Comparison of ENCODE assay signal across 23 mouse cellular contexts in genomic region chr13:110422434-110422833, GRCm38 (mm10).
"Had no signal": no experiment of that assay in that cellular context is flagged by ENCODE, and none has a peak within 500 bp of the region (broad histone marks: within the 10 kb centered on the region; RNA-seq: fewer than 3 reads in every experiment).

No protein-coding gene starts in this region.

- H3K9me3 ChIP-seq: forebrain, embryonic 15.5 days; heart, embryonic 13.5 days; heart, embryonic 15.5 days; hindbrain, embryonic 13.5 days; hindbrain, embryonic 15.5 days; limb, embryonic 10.5 days; limb, embryonic 12.5 days had no signal

- H3K4me2 ChIP-seq: forebrain, embryonic 15.5 days; heart, embryonic 11.5 days; heart, embryonic 13.5 days; heart, embryonic 15.5 days; hindbrain, embryonic 13.5 days; hindbrain, embryonic 15.5 days; limb, embryonic 12.5 days had no signal

- H3K27ac ChIP-seq: forebrain, embryonic 15.5 days; heart, adult 2 months; heart, embryonic 13.5 days; heart, embryonic 15.5 days; hindbrain, embryonic 13.5 days; hindbrain, embryonic 15.5 days; hindbrain, postnatal 0 days; kidney, postnatal 0 days; layer of hippocampus, adult 2 months; left cerebral cortex, adult 2 months; limb, embryonic 10.5 days; limb, embryonic 12.5 days had no signal

- H3K4me1 ChIP-seq: forebrain, embryonic 15.5 days; heart, embryonic 13.5 days; heart, embryonic 15.5 days; hindbrain, embryonic 13.5 days; hindbrain, embryonic 15.5 days; limb, embryonic 10.5 days; limb, embryonic 12.5 days had no signal

- H3K36me3 ChIP-seq: forebrain, embryonic 15.5 days; heart, embryonic 13.5 days; heart, embryonic 15.5 days; hindbrain, embryonic 13.5 days; hindbrain, embryonic 15.5 days; limb, embryonic 10.5 days; limb, embryonic 12.5 days had no signal

- H3K9ac ChIP-seq: forebrain, embryonic 15.5 days; forebrain, postnatal 0 days; heart, embryonic 13.5 days; heart, embryonic 15.5 days; hindbrain, embryonic 13.5 days; hindbrain, embryonic 15.5 days; limb, embryonic 12.5 days had no signal

- DNase-seq: forebrain, postnatal 0 days; gastrocnemius, postnatal 14 days; gastrocnemius, postnatal 36 days; heart, adult 2 months; heart, postnatal 14 days; heart, postnatal 36 days; kidney, adult 18-20 months; kidney, adult 8-10 months; kidney, postnatal 14 days; kidney, postnatal 36 days; liver had no signal

- ATAC-seq: forebrain, embryonic 15.5 days; forebrain, postnatal 0 days; hindbrain, postnatal 0 days had no signal

- H3K27me3 ChIP-seq: forebrain, embryonic 15.5 days; heart, embryonic 13.5 days; heart, embryonic 15.5 days; hindbrain, embryonic 13.5 days; hindbrain, embryonic 15.5 days; limb, embryonic 12.5 days had no signal

- H3K4me3 ChIP-seq: forebrain, embryonic 15.5 days; heart, adult 2 months; heart, embryonic 13.5 days; heart, embryonic 15.5 days; hindbrain, embryonic 13.5 days; hindbrain, embryonic 15.5 days; layer of hippocampus, adult 2 months; left cerebral cortex, adult 2 months; limb, embryonic 10.5 days; limb, embryonic 12.5 days had no signal
